In the genomic region with DNA sequence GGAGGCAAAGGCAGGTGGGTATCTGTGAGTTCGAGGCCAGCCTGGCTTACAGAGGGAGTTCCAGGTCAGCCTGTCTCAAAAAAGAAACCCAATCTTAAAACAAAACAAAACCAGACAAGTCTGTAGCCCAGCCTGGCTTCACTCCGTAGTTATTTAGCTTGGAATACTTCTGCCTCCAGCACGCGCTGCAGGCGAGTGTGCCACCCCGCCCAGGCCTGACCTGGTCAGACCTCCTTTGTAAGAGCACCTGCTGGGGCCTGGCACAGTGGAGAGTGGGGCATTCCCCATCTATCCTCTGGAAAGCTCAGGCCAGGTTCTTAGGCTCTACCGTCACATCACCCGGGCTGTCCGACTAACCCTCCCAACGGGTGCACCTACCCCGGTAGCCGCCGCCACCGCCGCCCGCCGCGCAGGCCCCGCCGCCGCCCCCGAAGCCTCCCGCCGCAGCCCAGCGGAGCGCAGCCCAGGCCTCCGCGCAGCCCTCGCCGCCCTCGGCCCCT, we compare ENCODE assay signal across 8 mouse cellular contexts. TPM values are rescaled to one million over a fixed set of nuclear protein-coding genes. Genes with fewer than 3 reads are reported as not detected.
A peak's percentile ranks its signal among the peaks of the same experiment; 100 is the strongest.
DNase-seq lines count a peak whose midpoint lies in the region; ATAC-seq and TF ChIP-seq lines count a peak whose summit lies in the region.

No protein-coding gene starts in this region.

- TF ChIP-seq EP300 in MEL (IDR thresholded peaks at IDR 0.05; ENCODE audit: low read depth in 1 of 2, low read length in 2 of 2), result no peak

- no peaks in the 10 kb centered on the region for H3K79me2 ChIP-seq in MEL (ENCODE audit: control insufficient read depth, insufficient read depth, low read length, poor library complexity)

- peaks cover 95% of the 10 kb centered on the region for H3K27me3 ChIP-seq in heart, embryonic 13.5 days (replicated peaks)
- no peaks in the 10 kb centered on the region for H3K27me3 ChIP-seq in MEL (ENCODE audit: control insufficient read depth in 1 of 2, insufficient read depth in 2 of 2, low read length in 2 of 2)
- peaks cover 93% of the 10 kb centered on the region for H3K27me3 ChIP-seq in embryonic facial prominence, embryonic 13.5 days
- peaks cover 68% of the 10 kb centered on the region for H3K27me3 ChIP-seq in neural tube, embryonic 15.5 days (replicated peaks)

- no peak for DNase-seq in heart, postnatal 36 days
- DNase-seq in MEL (ENCODE audit: low read depth, low spot score), result no peak
- peak; percentile 48 to 55 for DNase-seq in kidney, postnatal 4 days
- DNase-seq in retina, embryonic 14.5 days (ENCODE audit: low spot score), result no peak
- no peak for DNase-seq in layer of hippocampus, postnatal 10 days (ENCODE audit: low spot score in 2 of 2)

- no peak for TF ChIP-seq CTCF in MEL (IDR thresholded peaks at IDR 0.05 in 2 of 3, conservative IDR thresholded peaks at IDR 0.05 in 1 of 3; ENCODE audit: control insufficient read depth in 1 of 3, insufficient read depth in 1 of 3, low read depth in 2 of 3, low read length in 3 of 3, poor library complexity in 1 of 3, severe bottlenecking in 1 of 3)

- H3K4me3 ChIP-seq in heart, embryonic 13.5 days, result peak overlapping the region; percentile 73
- peak overlapping the region; percentile 48 to 67; a peak in 3 of 4 replicates for H3K4me3 ChIP-seq in MEL (ENCODE audit: control insufficient read depth in 1 of 2, insufficient read depth in 1 of 2, low read depth in 2 of 2, low read length in 2 of 2)
- H3K4me3 ChIP-seq in embryonic facial prominence, embryonic 13.5 days, result peak overlapping the region; percentile 63
- peak overlapping the region; percentile 64 for H3K4me3 ChIP-seq in neural tube, embryonic 15.5 days (replicated peaks)

- TF ChIP-seq RAD21 in MEL (IDR thresholded peaks at IDR 0.05; ENCODE audit: low read depth, low read length), result no peak

- intact Hi-C loops in heart, postnatal 36 days (cut with DNase I), result no loop called here

- no peaks in the 10 kb centered on the region for H3K9me3 ChIP-seq in heart, embryonic 13.5 days
- no peaks in the 10 kb centered on the region for H3K9me3 ChIP-seq in MEL (replicated peaks; ENCODE audit: insufficient read depth, low read length)
- no peaks in the 10 kb centered on the region for H3K9me3 ChIP-seq in embryonic facial prominence, embryonic 13.5 days
- no peaks in the 10 kb centered on the region for H3K9me3 ChIP-seq in neural tube, embryonic 15.5 days (replicated peaks)

- H3K36me3 ChIP-seq in heart, embryonic 13.5 days, result no peaks in the 10 kb centered on the region
- no peaks in the 10 kb centered on the region for H3K36me3 ChIP-seq in MEL (ENCODE audit: control insufficient read depth in 1 of 2, insufficient read depth in 2 of 2, low read length in 2 of 2)
- no peaks in the 10 kb centered on the region for H3K36me3 ChIP-seq in embryonic facial prominence, embryonic 13.5 days
- H3K36me3 ChIP-seq in neural tube, embryonic 15.5 days, result peaks cover 1% of the 10 kb centered on the region; the same call in 1 of the 2 replicates

- H3K27ac ChIP-seq in heart, embryonic 13.5 days (replicated peaks), result no peak overlapping the region
- H3K27ac ChIP-seq in MEL (ENCODE audit: control insufficient read depth, low read depth, low read length), result no peak overlapping the region
- H3K27ac ChIP-seq in embryonic facial prominence, embryonic 13.5 days, result no peak overlapping the region
- H3K27ac ChIP-seq in neural tube, embryonic 15.5 days (replicated peaks), result no peak overlapping the region

- peak overlapping the region; percentile 99 for H3K4me2 ChIP-seq in heart, embryonic 13.5 days
- H3K4me2 ChIP-seq in embryonic facial prominence, embryonic 13.5 days, result peak overlapping the region; percentile 100
- peak overlapping the region; percentile 99 for H3K4me2 ChIP-seq in neural tube, embryonic 15.5 days

- no peak for ATAC-seq in heart, embryonic 13.5 days (ENCODE audit: extremely low read depth, insufficient number of reproducible peaks, low FRiP score, low TSS enrichment)
- ATAC-seq in embryonic facial prominence, embryonic 13.5 days (ENCODE audit: insufficient number of reproducible peaks, insufficient read depth, low FRiP score, low TSS enrichment, low read depth), result no peak
- ATAC-seq in neural tube, embryonic 15.5 days (ENCODE audit: low FRiP score), result peak; percentile 62

- peaks cover 15% of the 10 kb centered on the region for H3K4me1 ChIP-seq in heart, embryonic 13.5 days
- no peaks in the 10 kb centered on the region for H3K4me1 ChIP-seq in MEL (ENCODE audit: control insufficient read depth in 1 of 2, insufficient read depth in 2 of 2, low read length in 2 of 2)
- peaks cover 15% of the 10 kb centered on the region for H3K4me1 ChIP-seq in embryonic facial prominence, embryonic 13.5 days
- H3K4me1 ChIP-seq in neural tube, embryonic 15.5 days, result peaks cover 15% of the 10 kb centered on the region

- peak overlapping the region; percentile 78 for H3K9ac ChIP-seq in heart, embryonic 13.5 days
- H3K9ac ChIP-seq in MEL (ENCODE audit: control insufficient read depth, low read depth, low read length, poor library complexity, severe bottlenecking), result peak overlapping the region; percentile 59
- H3K9ac ChIP-seq in embryonic facial prominence, embryonic 13.5 days, result peak overlapping the region; percentile 69
- H3K9ac ChIP-seq in neural tube, embryonic 15.5 days (replicated peaks), result peak overlapping the region; percentile 57

- no peak for TF ChIP-seq POLR2A in MEL (IDR thresholded peaks at IDR 0.05; ENCODE audit: control insufficient read depth in 1 of 2, insufficient read depth in 1 of 2, low read depth in 1 of 2, low read length in 2 of 2, poor library complexity in 1 of 2)

- WGBS in heart, embryonic 13.5 days, result 2% methylated on average over 31 of the region's 31 CpGs
- 2% methylated on average over 31 of the region's 31 CpGs for WGBS in embryonic facial prominence, embryonic 13.5 days
- 4% methylated on average over 27 of the region's 31 CpGs for WGBS in neural tube, embryonic 15.5 days

TF ChIP-seq in MEL, 35 proteins besides CTCF, POLR2A, EP300 and RAD21:
- no peak for TF ChIP-seq HCFC1 (IDR thresholded peaks at IDR 0.05; ENCODE audit: low read depth, low read length)
- no peak for TF ChIP-seq GABPA (IDR thresholded peaks at IDR 0.05; ENCODE audit: low read depth, low read length)

RNA-seq across cellular contexts. Expression of a gene that starts 2.6 kb away (rescaled TPM):
- polyA plus RNA-seq in heart, embryonic 13.5 days (2015; fragmentation: Nextera tagmentation; extraction: Ambion mirVana), result 0.10 and 0.19 TPM in 2 replicates
- not detected for total RNA-seq in heart, postnatal 36 days (2021)
- total RNA-seq in MEL (2012; rRNA removed), result 0.23 and 0.33 TPM in 2 replicates
- polyA plus RNA-seq in MEL (2012; ENCODE audit: insufficient read depth in 1 of 2, insufficient read length in 2 of 2, low read depth in 1 of 2, low replicate concordance in 2 of 2, missing spikeins in 1 of 2), result 1 to 10 TPM in 1 of 2 experiments, not detected in 1; 2.5 TPM
- 0.18 TPM in 1 of 2 replicates, not detected in the other for polyA plus RNA-seq in embryonic facial prominence, embryonic 13.5 days (2015; fragmentation: Nextera tagmentation; extraction: Ambion mirVana)
- polyA plus RNA-seq in neural tube, embryonic 15.5 days (2015; fragmentation: Nextera tagmentation; extraction: Ambion mirVana), result 1.9 and 2.5 TPM in 2 replicates
- total RNA-seq in layer of hippocampus, postnatal 10 days (2021), result 1 to 10 TPM; 3.6 to 4.8 TPM

RNA-seq across cellular contexts. Expression of a gene that starts 15.5 kb away (rescaled TPM):
- 1.8 and 2.1 TPM in 2 replicates for polyA plus RNA-seq in heart, embryonic 13.5 days (2015; fragmentation: Nextera tagmentation; extraction: Ambion mirVana)
- under 1 TPM; 0.38 to 0.53 TPM for total RNA-seq in heart, postnatal 36 days (2021)
- total RNA-seq in MEL (2012; rRNA removed), result 1.8 and 2.1 TPM in 2 replicates
- polyA plus RNA-seq in MEL (2012; ENCODE audit: insufficient read depth in 1 of 2, insufficient read length in 2 of 2, low read depth in 1 of 2, low replicate concordance in 2 of 2, missing spikeins in 1 of 2), result 1 to 10 TPM in 1 of 2 experiments, not detected in 1; 3.1 TPM
- 0.76 TPM in 1 of 2 replicates, not detected in the other for polyA plus RNA-seq in embryonic facial prominence, embryonic 13.5 days (2015; fragmentation: Nextera tagmentation; extraction: Ambion mirVana)
- 0.24 and 1.0 TPM in 2 replicates for polyA plus RNA-seq in neural tube, embryonic 15.5 days (2015; fragmentation: Nextera tagmentation; extraction: Ambion mirVana)
- 100 to 1,000 TPM; 115 to 124 TPM for total RNA-seq in layer of hippocampus, postnatal 10 days (2021)

RNA-seq across cellular contexts. Expression of a gene that starts 29.7 kb away (rescaled TPM):
- polyA plus RNA-seq in heart, embryonic 13.5 days (2015; fragmentation: Nextera tagmentation; extraction: Ambion mirVana), result 17.6 and 19.4 TPM in 2 replicates
- 10 to 100 TPM; 13.2 to 13.4 TPM for total RNA-seq in heart, postnatal 36 days (2021)
- 12.9 and 13.6 TPM in 2 replicates for total RNA-seq in MEL (2012; rRNA removed)
- 10 to 100 TPM in 1 of 2 experiments, not detected in 1; 26.8 TPM for polyA plus RNA-seq in MEL (2012; ENCODE audit: insufficient read depth in 1 of 2, insufficient read length in 2 of 2, low read depth in 1 of 2, low replicate concordance in 2 of 2, missing spikeins in 1 of 2)
- polyA plus RNA-seq in embryonic facial prominence, embryonic 13.5 days (2015; fragmentation: Nextera tagmentation; extraction: Ambion mirVana), result 31.5 and 31.9 TPM in 2 replicates
- polyA plus RNA-seq in neural tube, embryonic 15.5 days (2015; fragmentation: Nextera tagmentation; extraction: Ambion mirVana), result 16.2 and 19.7 TPM in 2 replicates
- 10 to 100 TPM; 16.4 to 16.7 TPM for total RNA-seq in layer of hippocampus, postnatal 10 days (2021)

RNA-seq across cellular contexts. Expression of a gene that starts 39.9 kb away (rescaled TPM):
- polyA plus RNA-seq in heart, embryonic 13.5 days (2015; fragmentation: Nextera tagmentation; extraction: Ambion mirVana), result 7.3 and 7.9 TPM in 2 replicates
- 1 to 10 TPM; 1.7 to 2.4 TPM for total RNA-seq in heart, postnatal 36 days (2021)
- total RNA-seq in MEL (2012; rRNA removed), result 11.0 and 11.2 TPM in 2 replicates
- 10 to 100 TPM in 1 of 2 experiments, not detected in 1; 15.2 TPM for polyA plus RNA-seq in MEL (2012; ENCODE audit: insufficient read depth in 1 of 2, insufficient read length in 2 of 2, low read depth in 1 of 2, low replicate concordance in 2 of 2, missing spikeins in 1 of 2)
- 27.3 and 28.5 TPM in 2 replicates for polyA plus RNA-seq in embryonic facial prominence, embryonic 13.5 days (2015; fragmentation: Nextera tagmentation; extraction: Ambion mirVana)
- polyA plus RNA-seq in neural tube, embryonic 15.5 days (2015; fragmentation: Nextera tagmentation; extraction: Ambion mirVana), result 19.2 and 20.7 TPM in 2 replicates
- total RNA-seq in layer of hippocampus, postnatal 10 days (2021), result 10 to 100 TPM; 48.6 to 64.7 TPM

Comparison
In these comparisons a context has a peak if more than half of its experiments do, and no peak if none do; other contexts are left out.
1. DNase-seq: peak in kidney, postnatal 4 days (2 of 2); none in heart, postnatal 36 days (0 of 2), MEL (single experiment), retina, embryonic 14.5 days (single experiment) and layer of hippocampus, postnatal 10 days (0 of 2).
2. Peak in every context shown above with its lines, with median percentiles within 50 percentile points of each other: H3K4me2 ChIP-seq, H3K4me3 ChIP-seq and H3K9ac ChIP-seq.